Mouse (Mus musculus) mouse embryonic stem cell (cell line): ENCODE data around the gene Slc25a34.

Experiments used
- in situ Hi-C, 2 experiments: fragments of 300-500 bp; cut with MboI; formaldehyde crosslinking; loops; 1 replicate in 1 of 2; 3 replicates in 1 of 2; pipeline ENCODE4 v1.14.3; 2019 to 2020; ENCODE audit warnings: low sequenced_read_pairs in 2 of 2, low pct_unique_long_range_greater_than_20kb in 1 of 2, mixed read lengths in 1 of 2; ENCODE audit not compliant: unreplicated experiment in 1 of 2

The Slc25a34 gene

GRCm38 (mm10) chr4:141598894-141599250 lies 24.7 kb downstream of the Slc25a34 start:
- in situ Hi-C loops, result loop anchor here in 1 of 2 experiments (10.0 kb wide), 1 partner anchor 194 kb away; no protein-coding TSS in a partner anchor

GRCm38 (mm10) chr4:141598199-141598893 lies 25.3 kb downstream of the Slc25a34 start:
- in situ Hi-C loops, result loop anchor here in 1 of 2 experiments (10.0 kb wide), 1 partner anchor 194 kb away; no protein-coding TSS in a partner anchor

GRCm38 (mm10) chr4:141596700-141597328 lies 26.8 kb downstream of the Slc25a34 start:
- in situ Hi-C loops, result loop anchor here in 1 of 2 experiments (10.0 kb wide), 1 partner anchor 192 kb away; no protein-coding TSS in a partner anchor

- in situ Hi-C loops, result loop anchor here in 1 of 2 experiments (10.0 kb wide), 1 partner anchor 191 kb away; no protein-coding TSS in a partner anchor
Observed at GRCm38 (mm10) chr4:141595605-141596268, 27.9 kb downstream of the Slc25a34 start.

GRCm38 (mm10) chr4:141595138-141595537 lies 28.5 kb downstream of the Slc25a34 start:
- in situ Hi-C loops, result loop anchor here in 1 of 2 experiments (10.0 kb wide), 1 partner anchor 190 kb away; no protein-coding TSS in a partner anchor

GRCm38 (mm10) chr4:141591547-141591946 lies 32.1 kb downstream of the Slc25a34 start:
- in situ Hi-C loops, result loop anchor here in 1 of 2 experiments (10.0 kb wide), 1 partner anchor 187 kb away; no protein-coding TSS in a partner anchor

GRCm38 (mm10) chr4:141583919-141584318 lies 39.7 kb downstream of the Slc25a34 start:
- in situ Hi-C loops, result no loop called here

GRCm38 (mm10) chr4:141581051-141581450 lies 42.6 kb downstream of the Slc25a34 start:
- in situ Hi-C loops, result no loop called here

- in situ Hi-C loops, result loop anchor here in 1 of 2 experiments (5.0 kb wide), 1 partner anchor 172 kb away; no protein-coding TSS in a partner anchor
Observed at GRCm38 (mm10) chr4:141578833-141579232, 44.8 kb downstream of the Slc25a34 start.

- in situ Hi-C loops, result loop anchor here in 1 of 2 experiments (5.0 kb wide), 1 partner anchor 170 kb away; no protein-coding TSS in a partner anchor
Observed at GRCm38 (mm10) chr4:141576877-141577276, 46.7 kb downstream of the Slc25a34 start.

GRCm38 (mm10) chr4:141576404-141576803 lies 47.2 kb downstream of the Slc25a34 start:
- in situ Hi-C loops, result loop anchor here in 1 of 2 experiments (5.0 kb wide), 1 partner anchor 169 kb away; no protein-coding TSS in a partner anchor

- in situ Hi-C loops, result loop anchor here (5.0 to 25.0 kb wide), 2 partner anchors 168 to 487 kb away; no protein-coding TSS in a partner anchor
Observed at GRCm38 (mm10) chr4:141574789-141575702, 48.6 kb downstream of the Slc25a34 start.

GRCm38 (mm10) chr4:141573359-141573966 lies 50.2 kb downstream of the Slc25a34 start:
- in situ Hi-C loops, result loop anchor here (25.0 kb wide), 1 partner anchor 489 kb away; no protein-coding TSS in a partner anchor

- in situ Hi-C loops, result loop anchor here (25.0 kb wide), 1 partner anchor 489 kb away; no protein-coding TSS in a partner anchor
Observed at GRCm38 (mm10) chr4:141572668-141573358, 50.8 kb downstream of the Slc25a34 start.

- in situ Hi-C loops, result loop anchor here (25.0 kb wide), 1 partner anchor 490 kb away; no protein-coding TSS in a partner anchor
Observed at GRCm38 (mm10) chr4:141571934-141572333, 51.7 kb downstream of the Slc25a34 start.

- in situ Hi-C loops, result loop anchor here (25.0 kb wide), 1 partner anchor 491 kb away; no protein-coding TSS in a partner anchor
Observed at GRCm38 (mm10) chr4:141571337-141571739, 52.3 kb downstream of the Slc25a34 start.
